Mouse (Mus musculus) kidney, embryonic 14.5 days (tissue): Measurements from ENCODE around the gene Olfr69. TPM values are rescaled to one million over a fixed set of nuclear protein-coding genes. Genes with fewer than 3 reads are reported as not detected.
"Not testable (repeated sequence)": the region's sequence is repeated elsewhere in the genome, so short reads cannot be mapped to it uniquely, and the experiment has no call there.

ENCODE experiments used
- ATAC-seq: fragments of 200-750 bp; cut with Nextera tagmentation; 2 replicates; pipeline ENCODE4 v1.8.0; 2017; ENCODE audit warnings: moderate number of reproducible peaks, mild to moderate bottlenecking, moderate TSS enrichment, moderate library complexity; ENCODE audit not compliant: low FRiP score, low TSS enrichment
- H3K27ac ChIP-seq: fragments of 300-500 bp; sonication (generic); 2 replicates; pipeline ENCODE4 v1.5.1; 2014; ENCODE audit warnings: low read depth, mild to moderate bottlenecking, low read length, moderate library complexity, mixed read lengths
- H3K27me3 ChIP-seq: fragments of 300-500 bp; sonication (generic); 2 replicates; pipeline ENCODE4 v1.6.1; 2014; ENCODE audit warnings: mild to moderate bottlenecking, low read length; ENCODE audit not compliant: control insufficient read depth, insufficient read depth
- H3K36me3 ChIP-seq: fragments of 300-500 bp; sonication (generic); 2 replicates; pipeline ENCODE4 v1.6.1; 2014; ENCODE audit warnings: low read length, mixed read lengths; ENCODE audit not compliant: control insufficient read depth, insufficient read depth
- H3K4me1 ChIP-seq: fragments of 300-500 bp; sonication (generic); 2 replicates; pipeline ENCODE4 v1.6.1; 2014; ENCODE audit warnings: low read length, mixed read lengths; ENCODE audit not compliant: control insufficient read depth, insufficient read depth
- H3K4me2 ChIP-seq: fragments of 300-500 bp; sonication (generic); replicated peaks from 2 replicates; pipeline ENCODE4 v1.6.1; 2014; ENCODE audit warnings: low read depth, mild to moderate bottlenecking, low read length
- H3K4me3 ChIP-seq: fragments of 300-500 bp; sonication (generic); 2 replicates; pipeline ENCODE4 v1.5.1; 2014; ENCODE audit warnings: mild to moderate bottlenecking, low read length
- H3K9ac ChIP-seq: fragments of 300-500 bp; sonication (generic); 2 replicates; pipeline ENCODE4 v1.6.1; 2014; ENCODE audit warnings: low read depth, mild to moderate bottlenecking, low read length, moderate library complexity
- H3K9me3 ChIP-seq: fragments of 300-500 bp; sonication (generic); 2 replicates; pipeline ENCODE4 v1.6.1; 2016; ENCODE audit warnings: low read length; ENCODE audit not compliant: control insufficient read depth
- WGBS: fragments of 180-500 bp; shearing (Covaris S2); extraction: QIAGEN DNeasy Blood & Tissue Kit; methylation state at CpG from one replicate; pipeline ENCODE4 v1.1.7; 2014; 5-methylcytosine and 5-hydroxymethylcytosine counted together
- polyA plus RNA-seq: library from polyadenylated mRNA; unstranded; fragments of >200 nt; fragmentation: Nextera tagmentation; extraction: Ambion mirVana; gene quantifications from 2 replicates; pipeline ENCODE4 v1.2.1, GENCODE M21; 2014

The Olfr69 gene
- polyA plus RNA-seq, 1 experiment from 2014 or later = not detected

GRCm38 (mm10) chr7:103808971-103809800, 37.8 kb upstream of the Olfr69 start:
- H3K4me3 ChIP-seq = no peak overlapping the region
- H3K27ac ChIP-seq = no peak overlapping the region
- H3K36me3 ChIP-seq = no peaks in the 10 kb centered on the region
- no peak overlapping the region for H3K4me2 ChIP-seq
- H3K4me1 ChIP-seq = no peaks in the 10 kb centered on the region
- H3K9ac ChIP-seq = no peak overlapping the region
- no peaks in the 10 kb centered on the region for H3K27me3 ChIP-seq
- no peak for ATAC-seq
- H3K9me3 ChIP-seq = no peaks in the 10 kb centered on the region
- WGBS = 65% methylated on average over 5 of the region's 5 CpGs

- not testable (repeated sequence) for H3K9ac ChIP-seq, H3K4me3 ChIP-seq, H3K4me2 ChIP-seq, ATAC-seq, H3K4me1 ChIP-seq, H3K36me3 ChIP-seq, H3K27ac ChIP-seq, H3K9me3 ChIP-seq, H3K27me3 ChIP-seq
- 68% methylated on average over 2 of the region's 2 CpGs for WGBS
Measured at GRCm38 (mm10) chr7:103808120-103808519, 36.7 kb upstream of the Olfr69 start.

GRCm38 (mm10) chr7:103806856-103807255, 35.5 kb upstream of the Olfr69 start:
- ATAC-seq = no peak
- no peaks in the 10 kb centered on the region for H3K4me1 ChIP-seq

GRCm38 (mm10) chr7:103792669-103793388, 21.4 kb upstream of the Olfr69 start:
- no peaks in the 10 kb centered on the region for H3K27me3 ChIP-seq
- ATAC-seq = no peak
- no peak overlapping the region for H3K9ac ChIP-seq
- H3K4me1 ChIP-seq = no peaks in the 10 kb centered on the region
- no peak overlapping the region for H3K4me2 ChIP-seq
- no peaks in the 10 kb centered on the region for H3K36me3 ChIP-seq
- no peak overlapping the region for H3K4me3 ChIP-seq
- no peak overlapping the region for H3K27ac ChIP-seq
- H3K9me3 ChIP-seq = no peaks in the 10 kb centered on the region
- 29% methylated on average over 4 of the region's 4 CpGs for WGBS

More at GRCm38 (mm10) chr7:103806856-103807255, 35.5 kb upstream of the Olfr69 start:
- no peaks in the 10 kb centered on the region for H3K27me3 ChIP-seq
- H3K36me3 ChIP-seq = no peaks in the 10 kb centered on the region
- no peak overlapping the region for H3K9ac ChIP-seq
- no peak overlapping the region for H3K4me2 ChIP-seq
- no peak overlapping the region for H3K27ac ChIP-seq
- H3K4me3 ChIP-seq = no peak overlapping the region
- WGBS = 67% methylated on average over 1 of the region's 1 CpGs
- no peaks in the 10 kb centered on the region for H3K9me3 ChIP-seq

- 79% methylated on average over 3 of the region's 3 CpGs for WGBS
Measured at GRCm38 (mm10) chr7:103791721-103792120, 20.3 kb upstream of the Olfr69 start, which contains the start of gene Olfr67. Gene Olfr67 (minus strand): TSS chr7:103791821.

GRCm38 (mm10) chr7:103779598-103779997, 8.2 kb upstream of the Olfr69 start, which contains the start of gene Olfr68:
Gene Olfr68 (minus strand): TSS chr7:103779698.
- Histone ChIP-seq H3K9ac (no peak within 1 kb of the TSS), H3K4me1 (no peaks in the 10 kb centered on the region), H3K27ac (no peak within 1 kb of the TSS), H3K4me3 (no peak within 1 kb of the TSS), H3K27me3 (no peaks in the 10 kb centered on the region), H3K9me3 (no peaks in the 10 kb centered on the region), H3K36me3 (no peaks in the 10 kb centered on the region), H3K4me2 (no peak within 1 kb of the TSS)
- ATAC-seq = no peak
- 78% methylated on average over 3 of the region's 3 CpGs for WGBS

More at GRCm38 (mm10) chr7:103791721-103792120, 20.3 kb upstream of the Olfr69 start, which contains the start of gene Olfr67:
- Histone ChIP-seq H3K27ac (no peak within 1 kb of the TSS), H3K36me3 (no peaks in the 10 kb centered on the region), H3K9me3 (no peaks in the 10 kb centered on the region), H3K9ac (no peak within 1 kb of the TSS), H3K4me2 (no peak within 1 kb of the TSS), H3K4me1 (no peaks in the 10 kb centered on the region), H3K27me3 (no peaks in the 10 kb centered on the region), H3K4me3 (no peak within 1 kb of the TSS)
- ATAC-seq = no peak

- not testable (repeated sequence) for H3K9me3 ChIP-seq, H3K4me1 ChIP-seq, H3K9ac ChIP-seq, H3K4me3 ChIP-seq, H3K36me3 ChIP-seq, ATAC-seq, H3K27me3 ChIP-seq, H3K4me2 ChIP-seq, H3K27ac ChIP-seq
- 76% methylated on average over 4 of the region's 4 CpGs for WGBS
Measured at GRCm38 (mm10) chr7:103777652-103778051, 6.3 kb upstream of the Olfr69 start.

- H3K27ac ChIP-seq, H3K4me2 ChIP-seq, H3K9ac ChIP-seq, H3K4me3 ChIP-seq, H3K36me3 ChIP-seq, ATAC-seq, H3K9me3 ChIP-seq, H3K27me3 ChIP-seq, H3K4me1 ChIP-seq: not testable (repeated sequence)
- WGBS = 87% methylated on average over 5 of the region's 6 CpGs
Measured at GRCm38 (mm10) chr7:103767687-103768086, 3.7 kb downstream of the Olfr69 start.

GRCm38 (mm10) chr7:103762212-103762611, 9.2 kb downstream of the Olfr69 start:
- H3K9me3 ChIP-seq, H3K4me2 ChIP-seq, H3K27ac ChIP-seq, H3K36me3 ChIP-seq, H3K4me1 ChIP-seq, ATAC-seq, H3K27me3 ChIP-seq, H3K9ac ChIP-seq, H3K4me3 ChIP-seq: not testable (repeated sequence)
- WGBS = 92% methylated on average over 6 of the region's 6 CpGs
